Mouse (Mus musculus) embryonic fibroblast, embryonic 13.5 days (primary cell): ENCODE measurements around the gene Gm17364.

Experiments
- CTCF ChIP-seq: IDR thresholded peaks from 2 replicates; pipeline ENCODE4 v1.5.1; 2011; ENCODE audit warnings: mild to moderate bottlenecking, control low read depth, low read length, moderate library complexity, borderline replicate concordance; ENCODE audit not compliant: insufficient read depth
- POLR2A ChIP-seq: IDR thresholded peaks from 2 replicates; pipeline ENCODE4 v1.6.1; 2011; ENCODE audit warnings: low read depth, mild to moderate bottlenecking, control low read depth, low read length, moderate library complexity

DNA sequence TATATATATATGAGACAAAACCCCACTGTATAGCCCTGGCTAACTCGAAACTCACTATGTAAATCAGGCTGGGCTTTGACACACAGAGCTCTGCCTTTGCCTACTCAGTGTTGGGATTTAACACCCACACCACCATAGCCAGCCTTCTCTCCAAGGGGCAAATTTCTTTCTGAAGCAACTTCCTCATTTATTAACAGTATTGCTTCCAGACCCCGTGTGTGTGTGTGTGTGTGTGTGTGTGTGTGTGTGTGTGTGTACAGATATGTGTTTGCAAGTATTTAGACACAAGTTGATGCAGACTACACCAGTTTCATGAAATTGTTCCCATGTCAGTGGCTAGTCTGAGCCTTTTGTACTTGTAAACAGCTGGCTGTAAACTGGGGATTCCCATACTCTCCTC is 32.2 kb downstream of the Gm17364 start:
- TF ChIP-seq CTCF (no peak), POLR2A (no peak)
